Mouse (Mus musculus) spleen, adult 2 months (tissue): Measurements from ENCODE around the gene Fxyd7.

Source experiments
- CTCF ChIP-seq: fragments of 200-500 bp; IDR thresholded peaks from 2 replicates; pipeline ENCODE4 v1.5.1; 2011; ENCODE audit warnings: mild to moderate bottlenecking, inconsistent platforms; ENCODE audit not compliant: insufficient read depth, insufficient read length, insufficient replicate concordance; ENCODE audit errors: extremely low read depth
- POLR2A ChIP-seq: fragments of 200-500 bp; IDR thresholded peaks from 2 replicates; pipeline ENCODE4 v1.6.1; 2011; ENCODE audit warnings: low read depth, low read length, inconsistent platforms

DNA sequence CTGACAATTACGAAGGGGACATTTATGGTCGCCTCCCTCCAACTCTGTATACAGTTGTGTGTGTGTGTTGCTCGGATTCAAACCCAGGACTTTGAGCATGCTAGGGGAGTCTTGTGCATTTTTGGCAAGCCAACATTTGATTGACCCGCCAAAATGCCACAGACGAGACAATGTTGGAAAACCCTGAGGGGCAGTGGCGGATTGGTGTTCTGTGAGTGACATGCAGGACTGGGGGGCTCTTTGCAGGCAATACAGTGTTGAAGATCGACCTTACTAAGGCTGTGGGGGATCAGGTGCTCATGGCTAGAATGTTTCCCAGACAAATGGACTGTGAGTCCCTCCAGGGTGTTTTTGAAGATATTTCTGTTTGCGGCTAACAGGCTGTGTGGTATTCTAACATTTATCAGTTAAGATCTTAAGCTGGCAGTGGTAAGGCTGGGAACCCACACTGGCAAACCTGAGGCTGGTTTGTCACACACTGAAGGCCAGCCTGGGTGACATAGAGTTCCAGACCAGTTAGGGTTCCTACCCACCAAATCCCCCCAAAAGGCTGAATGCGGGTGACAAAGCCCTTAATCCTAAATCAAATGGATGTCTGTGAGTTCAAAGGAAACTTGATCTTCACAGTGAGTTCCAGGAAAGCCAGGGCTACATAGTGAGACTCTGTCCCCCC lies 45.8 kb upstream of the Fxyd7 start:
- TF ChIP-seq POLR2A, result no peak
- no peak for TF ChIP-seq CTCF
